Mouse (Mus musculus): Measurements from ENCODE around the gene Acsf3.

GRCm38 (mm10) chr8:122742471-122742870 lies 32.8 kb upstream of the Acsf3 start:
- TF ChIP-seq POLR2A (IDR thresholded peaks at IDR 0.05; ENCODE audit: control insufficient read depth, low read depth, low read length), result no peak
- TF ChIP-seq CTCF (IDR thresholded peaks at IDR 0.05; ENCODE audit: control insufficient read depth, insufficient read depth, insufficient replicate concordance, low read depth, low read length), result no peak

All from testis, adult 2 months (tissue).